Mouse (Mus musculus) ES-Bruce4 (cell line): ENCODE data around the gene Atrn. TPM values are rescaled to one million over a fixed set of nuclear protein-coding genes. Genes with fewer than 3 reads are reported as not detected.

ENCODE experiments used
- H3K27ac ChIP-seq: 2 replicates; pipeline ENCODE4 v1.5.1; 2012; ENCODE audit warnings: low read length, inconsistent platforms; ENCODE audit not compliant: insufficient read depth
- H3K27me3 ChIP-seq: 2 replicates; pipeline ENCODE4 v1.6.1; 2012; ENCODE audit warnings: mild to moderate bottlenecking, low read length, inconsistent platforms; ENCODE audit not compliant: control insufficient read depth, poor library complexity, insufficient read depth, severe bottlenecking
- H3K36me3 ChIP-seq: 2 replicates; pipeline ENCODE4 v1.6.1; 2012; ENCODE audit warnings: inconsistent platforms, mild to moderate bottlenecking, low read length, moderate library complexity; ENCODE audit not compliant: control insufficient read depth, poor library complexity, insufficient read depth, severe bottlenecking
- H3K4me1 ChIP-seq: one replicate; pipeline ENCODE4 v1.8.1; 2011; ENCODE audit warnings: low read length; ENCODE audit not compliant: control insufficient read depth, insufficient read depth
- H3K4me3 ChIP-seq: 2 replicates; pipeline ENCODE4 v1.5.1; 2011; ENCODE audit warnings: low read depth, mild to moderate bottlenecking, low read length
- H3K9ac ChIP-seq: 2 replicates; pipeline ENCODE4 v1.6.1; 2012; ENCODE audit warnings: low read depth, mild to moderate bottlenecking, inconsistent platforms; ENCODE audit not compliant: poor library complexity, severe bottlenecking
- H3K9me3 ChIP-seq: replicated peaks from 2 replicates; pipeline ENCODE4 v1.6.1; 2012; ENCODE audit warnings: mild to moderate bottlenecking, low read length, inconsistent platforms; ENCODE audit not compliant: control insufficient read depth, poor library complexity, insufficient read depth, severe bottlenecking
- CTCF ChIP-seq: IDR thresholded peaks from one replicate; pipeline ENCODE4 v1.8.1; 2011; ENCODE audit warnings: low read depth, low read length
- EP300 ChIP-seq: IDR thresholded peaks from 2 replicates; pipeline ENCODE4 v1.6.1; 2011; ENCODE audit warnings: low read depth, low read length; ENCODE audit not compliant: insufficient read depth
- POLR2A ChIP-seq: IDR thresholded peaks from one replicate; pipeline ENCODE4 v1.8.1; 2011; ENCODE audit warnings: low read length; ENCODE audit not compliant: insufficient read depth
- polyA plus RNA-seq: library from polyadenylated mRNA; stranded (reverse); fragments of >200 nt; gene quantifications from 2 replicates; pipeline ENCODE4 v1.2.4, GENCODE M21; 2011; ENCODE audit warnings: low read depth; ENCODE audit not compliant: missing spikeins, insufficient read depth, insufficient read length

Gene Atrn
- polyA plus RNA-seq, 1 experiment = 9.8 TPM

DNA sequence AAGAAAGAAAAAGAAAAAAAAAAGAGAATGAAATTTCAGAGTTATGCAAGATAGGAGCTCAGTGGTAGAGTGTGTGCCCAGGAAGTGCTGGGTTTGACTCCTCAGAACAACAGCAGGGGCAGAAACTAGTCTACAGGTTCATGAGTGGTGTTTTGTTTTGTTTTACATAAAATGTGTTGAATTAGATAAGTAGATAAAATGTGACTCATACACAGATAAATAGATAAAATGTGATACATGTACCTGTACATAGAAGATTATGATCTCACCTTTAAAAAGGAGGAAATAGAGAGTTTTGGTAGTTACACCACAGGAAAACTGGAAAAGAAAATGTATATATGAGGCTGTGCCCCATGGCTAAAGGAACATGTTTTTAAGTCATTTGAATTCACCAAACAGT, 72.8 kb downstream of the Atrn start:
- Histone ChIP-seq H3K36me3 (peaks cover 5% of the 10 kb centered on the region; the same call in 1 of the 2 replicates), H3K9ac (no peak overlapping the region), H3K27me3 (no peaks in the 10 kb centered on the region), H3K27ac (no peak overlapping the region), H3K4me1 (no peaks in the 10 kb centered on the region), H3K4me3 (no peak overlapping the region), H3K9me3 (no peaks in the 10 kb centered on the region)
- TF ChIP-seq EP300 (no peak), POLR2A (no peak), CTCF (no peak)

DNA sequence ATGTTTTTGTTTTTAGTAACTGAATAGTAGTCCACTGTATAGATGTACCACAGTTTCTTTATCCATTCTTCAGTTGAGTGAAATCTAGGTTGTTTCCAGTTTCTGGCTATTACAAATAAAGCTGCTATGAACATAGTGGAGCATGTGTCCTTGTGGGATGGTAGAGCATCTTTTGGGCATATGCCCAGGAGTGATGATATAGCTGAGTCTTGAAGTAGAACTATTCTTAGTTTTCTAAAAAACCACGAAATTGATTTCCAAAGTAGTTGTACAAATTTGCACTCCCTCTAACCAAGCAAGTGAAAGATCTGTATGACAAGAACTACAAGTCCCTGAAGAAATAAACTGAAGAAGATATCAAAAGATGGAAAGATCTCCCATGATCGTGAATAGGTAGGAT, 86.5 kb downstream of the Atrn start:
- no peaks in the 10 kb centered on the region; the same call in 1 of the 2 replicates for H3K36me3 ChIP-seq
- TF ChIP-seq POLR2A = no peak
- TF ChIP-seq EP300 = no peak
- TF ChIP-seq CTCF = no peak

DNA sequence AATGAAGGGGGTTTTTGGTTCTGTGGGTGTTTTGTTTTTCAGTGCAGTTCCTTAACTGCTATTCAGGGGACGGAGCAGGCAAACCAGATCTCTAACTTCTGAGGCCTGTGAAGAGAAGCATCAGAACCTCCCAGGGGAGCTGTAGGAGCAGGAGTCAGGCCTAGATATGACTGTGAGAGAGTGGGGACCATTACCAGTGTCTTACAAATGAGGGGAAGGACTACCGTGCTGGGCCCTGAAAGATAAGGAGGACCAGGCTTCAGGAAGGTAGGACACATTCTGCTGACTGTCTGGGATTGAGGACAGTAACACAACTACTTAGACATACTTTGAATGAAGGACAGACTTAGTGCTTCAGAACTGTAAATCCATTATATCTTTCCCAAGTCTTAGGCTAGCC, 102.8 kb downstream of the Atrn start:
- TF ChIP-seq CTCF (no peak), EP300 (no peak), POLR2A (no peak)
- H3K9ac ChIP-seq = no peak overlapping the region

More for the DNA sequence above, 86.5 kb downstream of the Atrn start:
- H3K9me3 ChIP-seq = no peaks in the 10 kb centered on the region
- H3K27me3 ChIP-seq = no peaks in the 10 kb centered on the region
- H3K27ac ChIP-seq = no peak overlapping the region
- H3K9ac ChIP-seq = no peak overlapping the region
- H3K4me3 ChIP-seq = no peak overlapping the region
- H3K4me1 ChIP-seq = no peaks in the 10 kb centered on the region

DNA sequence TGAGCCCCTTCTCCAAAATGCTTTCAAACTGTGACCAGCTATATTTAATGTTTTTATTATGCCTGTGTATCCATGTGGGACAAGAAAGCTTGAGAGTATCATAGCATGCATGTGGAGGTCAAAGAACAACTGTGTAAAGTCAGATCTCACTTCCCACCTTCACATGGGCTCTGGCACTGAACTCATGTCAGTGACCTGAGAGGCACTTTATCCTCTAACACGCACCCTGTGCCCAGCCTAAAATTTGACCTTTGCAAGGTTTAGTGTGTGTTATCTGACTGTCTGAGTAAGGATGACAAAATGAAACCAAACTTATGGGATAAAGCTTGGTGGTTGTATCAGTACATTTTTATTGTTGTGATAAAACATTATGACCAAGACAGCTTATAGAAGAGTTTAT, 104.3 kb downstream of the Atrn start:
- no peaks in the 10 kb centered on the region for H3K4me1 ChIP-seq

More for the DNA sequence above, 102.8 kb downstream of the Atrn start:
- no peaks in the 10 kb centered on the region for H3K27me3 ChIP-seq
- no peak overlapping the region for H3K27ac ChIP-seq
- no peaks in the 10 kb centered on the region for H3K9me3 ChIP-seq
- H3K4me1 ChIP-seq = no peaks in the 10 kb centered on the region
- H3K4me3 ChIP-seq = no peak overlapping the region
- H3K36me3 ChIP-seq = no peaks in the 10 kb centered on the region; the same call in 1 of the 2 replicates

DNA sequence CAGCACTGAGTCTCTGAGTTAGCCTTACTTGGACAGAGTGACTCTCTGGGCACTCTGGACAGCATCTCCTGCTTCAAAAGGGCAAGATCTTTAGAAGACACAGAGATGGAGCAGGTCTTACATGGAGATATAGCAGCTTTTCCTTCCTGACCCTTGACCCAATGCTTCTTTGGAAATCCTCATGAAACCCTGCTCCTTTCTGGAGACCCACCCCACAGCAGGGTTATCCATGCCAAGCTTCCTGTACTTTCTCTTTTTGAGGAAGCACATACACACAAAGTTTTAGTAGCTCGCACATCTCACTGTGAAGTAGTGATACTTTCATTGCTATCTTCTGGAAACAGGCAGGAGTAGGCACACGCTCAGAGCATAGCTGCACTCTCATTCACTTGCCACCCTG, 118.9 kb downstream of the Atrn start:
- Histone ChIP-seq H3K9ac (no peak overlapping the region), H3K27me3 (no peaks in the 10 kb centered on the region), H3K4me3 (no peak overlapping the region), H3K27ac (no peak overlapping the region), H3K36me3 (no peaks in the 10 kb centered on the region), H3K9me3 (no peaks in the 10 kb centered on the region), H3K4me1 (no peaks in the 10 kb centered on the region)
- TF ChIP-seq CTCF (no peak), EP300 (no peak), POLR2A (no peak)

More for the DNA sequence above, 104.3 kb downstream of the Atrn start:
- TF ChIP-seq CTCF (no peak), EP300 (no peak), POLR2A (no peak)
- H3K4me3 ChIP-seq = no peak overlapping the region
- no peaks in the 10 kb centered on the region; the same call in 1 of the 2 replicates for H3K36me3 ChIP-seq
- no peaks in the 10 kb centered on the region for H3K9me3 ChIP-seq
- no peak overlapping the region for H3K9ac ChIP-seq
- no peak overlapping the region for H3K27ac ChIP-seq
- no peaks in the 10 kb centered on the region for H3K27me3 ChIP-seq

DNA sequence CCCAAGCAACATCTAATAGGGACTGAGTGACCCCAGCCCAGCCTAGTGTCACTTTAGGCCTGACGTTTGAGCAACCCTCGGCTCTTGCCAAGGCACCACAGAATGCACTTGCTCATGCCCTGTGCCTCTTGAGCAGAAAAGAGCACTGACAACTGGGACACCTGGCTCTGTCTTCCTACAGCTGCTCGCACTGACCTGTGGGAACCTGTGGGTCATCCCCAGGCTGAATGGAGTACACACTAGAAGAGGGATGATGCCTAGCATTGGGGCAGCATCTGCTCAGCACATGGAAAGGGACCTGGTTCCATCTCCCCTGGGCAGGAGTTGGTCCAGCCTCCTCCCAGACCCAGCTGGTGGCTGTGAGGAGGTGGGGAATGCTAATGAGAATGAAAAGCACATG, 120.6 kb downstream of the Atrn start:
- H3K27ac ChIP-seq = no peak overlapping the region
- no peaks in the 10 kb centered on the region for H3K9me3 ChIP-seq
- no peaks in the 10 kb centered on the region for H3K36me3 ChIP-seq
- H3K9ac ChIP-seq = no peak overlapping the region
- no peaks in the 10 kb centered on the region for H3K27me3 ChIP-seq
- no peak overlapping the region for H3K4me3 ChIP-seq
- H3K4me1 ChIP-seq = no peaks in the 10 kb centered on the region
- TF ChIP-seq EP300 = no peak
- no peak for TF ChIP-seq CTCF
- TF ChIP-seq POLR2A = no peak
